In the genomic region with DNA sequence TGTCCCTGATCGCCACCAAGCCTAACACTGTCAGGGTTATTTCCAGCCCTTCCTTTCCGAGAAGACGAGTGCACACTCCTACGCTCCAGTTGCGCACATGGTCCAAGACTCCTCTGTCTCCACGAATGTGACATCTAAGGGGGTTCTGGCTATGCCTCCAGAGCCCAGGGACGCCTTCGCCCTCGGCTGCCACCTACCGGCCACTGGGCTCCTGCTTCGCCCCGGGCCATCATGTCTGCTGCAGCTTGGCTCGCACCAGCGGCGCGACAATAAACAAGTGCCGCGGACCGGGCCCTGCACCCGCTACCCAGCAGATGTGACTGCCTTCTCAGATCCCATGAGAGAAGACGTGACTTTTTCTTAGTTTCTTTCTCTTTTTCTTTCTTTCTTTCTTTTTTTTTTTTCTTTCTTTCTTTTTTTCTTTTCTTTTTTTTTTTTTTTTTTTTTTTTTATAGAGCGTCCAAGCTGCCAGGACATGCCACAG, we compare ENCODE assay signal across 8 mouse cellular contexts. TPM values are rescaled to one million over a fixed set of nuclear protein-coding genes. Genes with fewer than 3 reads are reported as not detected.
DNase-seq lines count a peak whose midpoint lies in the region; ATAC-seq and TF ChIP-seq lines count a peak whose summit lies in the region.

A gene (plus strand): TSS at position 434 of the 484 bp plus-strand sequence.

- no peaks in the 10 kb centered on the region for H3K4me1 ChIP-seq in brown adipose tissue, adult 24 weeks (ENCODE audit: control insufficient read depth, insufficient read depth, insufficient read length, low read length)
- H3K4me1 ChIP-seq in embryonic facial prominence, embryonic 13.5 days = peaks cover 10% of the 10 kb centered on the region; the same call in 1 of the 2 replicates
- H3K4me1 ChIP-seq in intestine, postnatal 0 days (replicated peaks; ENCODE audit: control insufficient read depth, insufficient read depth, low read length) = no peaks in the 10 kb centered on the region
- H3K4me1 ChIP-seq in megakaryocyte, embryonic 14.5 days = peaks cover 32% of the 10 kb centered on the region

- peak within 1 kb of the TSS; percentile 79 for H3K9ac ChIP-seq in embryonic facial prominence, embryonic 13.5 days
- peak within 1 kb of the TSS; percentile 40; the same call in 1 of the 2 replicates for H3K9ac ChIP-seq in intestine, postnatal 0 days (ENCODE audit: low read depth, low read length)

- H3K27me3 ChIP-seq in embryonic facial prominence, embryonic 13.5 days = peaks cover 34% of the 10 kb centered on the region
- peaks cover 34% of the 10 kb centered on the region for H3K27me3 ChIP-seq in intestine, postnatal 0 days (replicated peaks; ENCODE audit: control insufficient read depth, insufficient read depth, low read length)
- H3K27me3 ChIP-seq in megakaryocyte, embryonic 14.5 days (replicated peaks) = peaks cover 50% of the 10 kb centered on the region

- H3K27ac ChIP-seq in brown adipose tissue, adult 24 weeks (replicated peaks; ENCODE audit: low read depth, low read length) = no peak within 1 kb of the TSS
- peak within 1 kb of the TSS; percentile 75 for H3K27ac ChIP-seq in embryonic facial prominence, embryonic 13.5 days
- no peak within 1 kb of the TSS for H3K27ac ChIP-seq in intestine, postnatal 0 days (ENCODE audit: low read depth, low read length)

- peak; percentile 63 to 83 for DNase-seq in heart, adult 18-20 months
- peak; percentile 96 to 97 for DNase-seq in left cerebral cortex, postnatal 14 days (ENCODE audit: low spot score in 2 of 2)
- peak; percentile 92 for DNase-seq in right cerebral cortex, postnatal 25 days

- no peaks in the 10 kb centered on the region for H3K9me3 ChIP-seq in embryonic facial prominence, embryonic 13.5 days
- no peaks in the 10 kb centered on the region for H3K9me3 ChIP-seq in intestine, postnatal 0 days (ENCODE audit: control insufficient read depth)
- no peaks in the 10 kb centered on the region for H3K9me3 ChIP-seq in megakaryocyte, embryonic 14.5 days

- peak; percentile 96 for TF ChIP-seq CTCF in intestine, postnatal 0 days (IDR thresholded peaks at IDR 0.05; ENCODE audit: low read depth)

- ATAC-seq in embryonic facial prominence, embryonic 13.5 days (ENCODE audit: insufficient number of reproducible peaks, insufficient read depth, low FRiP score, low TSS enrichment, low read depth) = peak; percentile 38; the same call in 1 of the 2 replicates
- ATAC-seq in intestine, postnatal 0 days = peak; percentile 67; the same call in 1 of the 2 replicates
- no peak for ATAC-seq in monocyte, adult 5-6 weeks (replicated peaks; ENCODE audit: insufficient number of reproducible peaks, low FRiP score, low TSS enrichment, poor library complexity, severe bottlenecking)

- intact Hi-C loops in left cerebral cortex, postnatal 14 days (cut with DNase I) = loop anchor here (5.0 to 10.0 kb wide), 4 partner anchors 92 to 850 kb away; no protein-coding TSS in a partner anchor

- H3K4me2 ChIP-seq in embryonic facial prominence, embryonic 13.5 days = peak within 1 kb of the TSS; percentile 96
- peak within 1 kb of the TSS; percentile 99 for H3K4me2 ChIP-seq in intestine, postnatal 0 days (replicated peaks; ENCODE audit: low read depth)

- H3K36me3 ChIP-seq in embryonic facial prominence, embryonic 13.5 days = no peaks in the 10 kb centered on the region
- no peaks in the 10 kb centered on the region for H3K36me3 ChIP-seq in intestine, postnatal 0 days (ENCODE audit: control insufficient read depth, insufficient read depth)
- H3K36me3 ChIP-seq in megakaryocyte, embryonic 14.5 days (replicated peaks; ENCODE audit: low read length) = no peaks in the 10 kb centered on the region

- WGBS in embryonic facial prominence, embryonic 13.5 days = under 1% methylated on average over 22 of the region's 22 CpGs
- WGBS in intestine, postnatal 0 days = 1% methylated on average over 22 of the region's 22 CpGs

- H3K4me3 ChIP-seq in brown adipose tissue, adult 24 weeks (ENCODE audit: insufficient read depth, low read depth, low read length) = peak within 1 kb of the TSS; percentile 54
- peak within 1 kb of the TSS; percentile 66 for H3K4me3 ChIP-seq in embryonic facial prominence, embryonic 13.5 days
- H3K4me3 ChIP-seq in intestine, postnatal 0 days (ENCODE audit: low read depth, low read length) = peak within 1 kb of the TSS; percentile 68
- H3K4me3 ChIP-seq in megakaryocyte, embryonic 14.5 days (replicated peaks) = peak within 1 kb of the TSS; percentile 93

RNA-seq across cellular contexts. Expression of the gene that starts here (rescaled TPM):
- polyA plus RNA-seq in brown adipose tissue, adult 24 weeks (2012; ENCODE audit: insufficient read depth, insufficient read length, missing spikeins) = not detected in 2 replicates
- 4.6 and 5.7 TPM in 2 replicates for polyA plus RNA-seq in embryonic facial prominence, embryonic 13.5 days (2015; fragmentation: Nextera tagmentation; extraction: Ambion mirVana)
- total RNA-seq in heart, adult 18-20 months (2021) = under 1 TPM in 1 of 2 experiments, not detected in 1; 0.05 TPM
- 1.1 TPM in 2 replicates for polyA plus RNA-seq in intestine, postnatal 0 days (2015; fragmentation: Nextera tagmentation; extraction: Ambion mirVana)
- 10 to 100 TPM; 78.0 to 81.9 TPM for total RNA-seq in left cerebral cortex, postnatal 14 days (2021)
- polyA plus RNA-seq in megakaryocyte, embryonic 14.5 days (2012; ENCODE audit: insufficient read depth, low replicate concordance) = not detected in 2 replicates
- not detected in 3 replicates for total RNA-seq in monocyte, adult 5-6 weeks (2017)

Comparison
In these comparisons a context has a peak if more than half of its experiments do, and no peak if none do; other contexts are left out.
1. RNA of the gene that starts here (total RNA-seq): 78.0 to 81.9 TPM in left cerebral cortex, postnatal 14 days; 0.05 TPM in heart, adult 18-20 months and not detected in monocyte, adult 5-6 weeks; every median in the first group is over 10 times any median in the second.
2. Peak in DNase-seq in heart, adult 18-20 months; RNA of the gene not detected or under 1 TPM.
3. Peak in every context shown above with its lines, with median percentiles within 50 percentile points of each other: H3K4me3 ChIP-seq and DNase-seq.